Mouse (Mus musculus) C2C12 (cell line): ENCODE measurements around the gene Gse1. TPM values are rescaled to one million over a fixed set of nuclear protein-coding genes. Genes with fewer than 3 reads are reported as not detected.

Experiments used
- H3K27me3 ChIP-seq: one replicate; pipeline ENCODE4 v1.6.1; 2011; ENCODE audit not compliant: control insufficient read depth, insufficient read depth, insufficient read length
- H3K36me3 ChIP-seq: one replicate; pipeline ENCODE4 v1.6.1; 2011; ENCODE audit not compliant: control insufficient read depth, insufficient read depth
- H3K4me3 ChIP-seq: one replicate; pipeline ENCODE4 v1.5.1; 2011; ENCODE audit warnings: mild to moderate bottlenecking, control low read depth; ENCODE audit not compliant: poor library complexity, insufficient read depth, severe bottlenecking
- H3K79me2 ChIP-seq: one replicate; pipeline ENCODE4 v1.6.1; 2011; ENCODE audit not compliant: control insufficient read depth, insufficient read depth
- H3K79me3 ChIP-seq: one replicate; pipeline ENCODE4 v1.6.1; 2011; ENCODE audit warnings: low read depth, control low read depth
- H3ac ChIP-seq: one replicate; pipeline ENCODE3; 2011; ENCODE audit warnings: low read depth; ENCODE audit not compliant: control insufficient read depth, insufficient read length
- CEBPB ChIP-seq: IDR thresholded peaks from one replicate; pipeline ENCODE4 v1.6.1; 2011; ENCODE audit warnings: low read depth, mild to moderate bottlenecking, control low read depth, moderate library complexity
- CTCF ChIP-seq: IDR thresholded peaks from one replicate; pipeline ENCODE4 v1.5.1; 2011; ENCODE audit not compliant: control insufficient read depth, insufficient read depth, insufficient read length
- FOSL1 ChIP-seq: IDR thresholded peaks from one replicate; pipeline ENCODE4 v1.8.0; 2011; ENCODE audit warnings: mild to moderate bottlenecking, low read length; ENCODE audit not compliant: poor library complexity, insufficient read depth, severe bottlenecking
- MAX ChIP-seq: IDR thresholded peaks from one replicate; pipeline ENCODE4 v1.6.1; 2011; ENCODE audit warnings: mild to moderate bottlenecking, control low read depth
- MYOD1 ChIP-seq: IDR thresholded peaks from one replicate; pipeline ENCODE4 v1.6.1; 2011; ENCODE audit warnings: low read depth; ENCODE audit not compliant: control insufficient read depth, insufficient read length
- MYOG ChIP-seq: IDR thresholded peaks from one replicate; pipeline ENCODE4 v1.6.1; 2011; ENCODE audit not compliant: control insufficient read depth, insufficient read length; ENCODE audit errors: extremely low read depth
- USF1 ChIP-seq: IDR thresholded peaks from one replicate; pipeline ENCODE4 v1.6.1; 2011; ENCODE audit warnings: low read depth, mild to moderate bottlenecking, control low read depth, moderate library complexity
- polyA plus RNA-seq: library from polyadenylated mRNA; unstranded; fragments of >200 nt; fragmentation: generic; extraction: Trizol; gene quantifications from one replicate; pipeline ENCODE4 v1.2.1, GENCODE M21; 2012; ENCODE audit warnings: missing spikeins

Gse1 gene
- polyA plus RNA-seq, 1 experiment = 15.6 TPM

GRCm38 (mm10) chr8:120488636-120489131 is 260.4 kb downstream of the Gse1 start:
- TF ChIP-seq CEBPB (no peak), USF1 (no peak), MYOG (no peak), CTCF (no peak), MAX (no peak), FOSL1 (no peak), MYOD1 (no peak)
- H3ac ChIP-seq = peak overlapping the region; percentile 84
- H3K4me3 ChIP-seq = peak overlapping the region; percentile 55
- peaks cover 8% of the 10 kb centered on the region for H3K79me3 ChIP-seq
- peaks cover 46% of the 10 kb centered on the region for H3K79me2 ChIP-seq
- no peaks in the 10 kb centered on the region for H3K27me3 ChIP-seq
- no peaks in the 10 kb centered on the region for H3K36me3 ChIP-seq

- Histone ChIP-seq H3K4me3 (peak overlapping the region; percentile 55), H3ac (peak overlapping the region; percentile 84), H3K79me3 (peaks cover 10% of the 10 kb centered on the region), H3K36me3 (no peaks in the 10 kb centered on the region), H3K27me3 (no peaks in the 10 kb centered on the region), H3K79me2 (peaks cover 51% of the 10 kb centered on the region)
- TF ChIP-seq USF1 (peak; percentile 44), CTCF (no peak)
Measured at GRCm38 (mm10) chr8:120489142-120489754, 261.0 kb downstream of the Gse1 start.

- peak overlapping the region; percentile 38 for H3ac ChIP-seq
- no peaks in the 10 kb centered on the region for H3K36me3 ChIP-seq
- H3K4me3 ChIP-seq = peak overlapping the region; percentile 55
- H3K79me3 ChIP-seq = peaks cover 10% of the 10 kb centered on the region
- H3K79me2 ChIP-seq = peaks cover 55% of the 10 kb centered on the region
- H3K27me3 ChIP-seq = no peaks in the 10 kb centered on the region
- TF ChIP-seq MYOD1 (no peak), CTCF (no peak), CEBPB (no peak), USF1 (no peak), FOSL1 (no peak), MAX (no peak), MYOG (no peak)
Measured at GRCm38 (mm10) chr8:120489771-120490281, 261.6 kb downstream of the Gse1 start.

- peaks cover 13% of the 10 kb centered on the region for H3K79me3 ChIP-seq
- peak overlapping the region; percentile 38 for H3ac ChIP-seq
- no peak overlapping the region for H3K4me3 ChIP-seq
- no peak for TF ChIP-seq USF1
- TF ChIP-seq CEBPB = no peak
- no peak for TF ChIP-seq MYOD1
- H3K79me2 ChIP-seq = peaks cover 62% of the 10 kb centered on the region
- H3K36me3 ChIP-seq = no peaks in the 10 kb centered on the region
- H3K27me3 ChIP-seq = no peaks in the 10 kb centered on the region
Measured at GRCm38 (mm10) chr8:120490354-120491141, 262.3 kb downstream of the Gse1 start.

GRCm38 (mm10) chr8:120491166-120491793 is 263.0 kb downstream of the Gse1 start:
- Histone ChIP-seq H3ac (no peak overlapping the region), H3K36me3 (no peaks in the 10 kb centered on the region), H3K79me2 (peaks cover 69% of the 10 kb centered on the region), H3K4me3 (no peak overlapping the region), H3K27me3 (no peaks in the 10 kb centered on the region), H3K79me3 (peaks cover 18% of the 10 kb centered on the region)
- no peak for TF ChIP-seq CTCF
- no peak for TF ChIP-seq FOSL1
- no peak for TF ChIP-seq CEBPB
- TF ChIP-seq MYOD1 = no peak
- TF ChIP-seq MAX = no peak
- TF ChIP-seq USF1 = no peak
- no peak for TF ChIP-seq MYOG
